Mouse (Mus musculus): Measurements from ENCODE around the gene Zbtb7b.

GRCm38 (mm10) chr3:89422556-89423205, 28.1 kb upstream of the Zbtb7b start:
- TF ChIP-seq CTCF (conservative IDR thresholded peaks at IDR 0.05; ENCODE audit: low read length) (no peak), POU5F1 (IDR thresholded peaks at IDR 0.05; ENCODE audit: borderline replicate concordance, low read length) (no peak)

Measured in E14TG2a.4 (cell line).